Mouse (Mus musculus) kidney, embryonic 15.5 days (tissue): Measurements from ENCODE around the gene Il17rb. TPM values are rescaled to one million over a fixed set of nuclear protein-coding genes. Genes with fewer than 3 reads are reported as not detected.

Source experiments
- ATAC-seq: fragments of 200-750 bp; cut with Nextera tagmentation; replicated peaks from 2 replicates; pipeline ENCODE4 v1.8.0; 2017; ENCODE audit warnings: moderate TSS enrichment; ENCODE audit not compliant: low FRiP score
- H3K27ac ChIP-seq: fragments of 300-500 bp; sonication (generic); 2 replicates; pipeline ENCODE4 v1.5.1; 2015; ENCODE audit warnings: mild to moderate bottlenecking, inconsistent platforms
- H3K27me3 ChIP-seq: fragments of 300-500 bp; sonication (generic); 2 replicates; pipeline ENCODE4 v1.6.1; 2015; ENCODE audit warnings: inconsistent platforms
- H3K36me3 ChIP-seq: fragments of 300-500 bp; sonication (generic); 2 replicates; pipeline ENCODE4 v1.6.1; 2015; ENCODE audit warnings: inconsistent platforms
- H3K4me1 ChIP-seq: fragments of 300-500 bp; sonication (generic); 2 replicates; pipeline ENCODE4 v1.6.1; 2015; ENCODE audit warnings: inconsistent platforms
- H3K4me2 ChIP-seq: fragments of 300-500 bp; sonication (generic); 2 replicates; pipeline ENCODE4 v1.6.1; 2015; ENCODE audit warnings: moderate library complexity, mild to moderate bottlenecking, inconsistent platforms
- H3K4me3 ChIP-seq: fragments of 300-500 bp; sonication (generic); replicated peaks from 2 replicates; pipeline ENCODE4 v1.5.1; 2015; ENCODE audit warnings: mild to moderate bottlenecking, inconsistent platforms
- H3K9ac ChIP-seq: fragments of 300-500 bp; sonication (generic); 2 replicates; pipeline ENCODE4 v1.6.1; 2015; ENCODE audit warnings: mild to moderate bottlenecking, inconsistent platforms
- H3K9me3 ChIP-seq: fragments of 300-500 bp; sonication (generic); replicated peaks from 2 replicates; pipeline ENCODE4 v1.6.1; 2016; ENCODE audit warnings: inconsistent platforms
- WGBS: fragments of 180-500 bp; shearing (Covaris S2); methylation state at CpG from one replicate; pipeline ENCODE4 v1.1.7; 2015; ENCODE audit warnings: mixed read lengths; 5-methylcytosine and 5-hydroxymethylcytosine counted together
- polyA plus RNA-seq: library from polyadenylated mRNA; unstranded; fragments of >200 nt; fragmentation: Nextera tagmentation; extraction: Ambion mirVana; gene quantifications from 2 replicates; pipeline ENCODE4 v1.2.1, GENCODE M21; 2015

Il17rb gene
- polyA plus RNA-seq, 1 experiment from 2014 or later = 1.2 TPM

DNA sequence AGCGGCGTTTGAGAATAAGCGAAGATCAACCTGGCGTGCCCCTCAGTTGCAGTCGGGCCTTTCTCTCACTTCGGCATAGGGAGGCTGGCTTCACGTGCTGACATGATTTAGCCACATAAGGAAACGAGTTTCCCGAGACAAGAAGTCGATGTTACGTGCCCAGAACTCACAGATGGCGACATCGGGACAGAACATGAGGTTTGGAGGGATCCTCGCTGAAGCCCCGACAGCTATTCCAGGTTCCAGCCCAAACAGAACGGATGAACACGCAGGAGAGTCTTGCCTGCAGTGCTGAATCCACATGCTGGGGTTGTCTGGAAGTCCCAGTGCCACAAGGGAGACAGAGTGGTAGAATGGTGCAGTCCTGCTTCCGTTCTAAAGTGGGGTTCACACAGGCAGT lies 29.7 kb upstream of the Il17rb start:
- H3K9me3 ChIP-seq = no peaks in the 10 kb centered on the region
- no peak overlapping the region for H3K9ac ChIP-seq
- no peak overlapping the region for H3K4me3 ChIP-seq
- H3K36me3 ChIP-seq = no peaks in the 10 kb centered on the region
- no peak for ATAC-seq
- H3K4me1 ChIP-seq = no peaks in the 10 kb centered on the region
- H3K27me3 ChIP-seq = no peaks in the 10 kb centered on the region
- H3K27ac ChIP-seq = no peak overlapping the region
- no peak overlapping the region for H3K4me2 ChIP-seq
- WGBS = 83% methylated on average over 18 of the region's 18 CpGs

DNA sequence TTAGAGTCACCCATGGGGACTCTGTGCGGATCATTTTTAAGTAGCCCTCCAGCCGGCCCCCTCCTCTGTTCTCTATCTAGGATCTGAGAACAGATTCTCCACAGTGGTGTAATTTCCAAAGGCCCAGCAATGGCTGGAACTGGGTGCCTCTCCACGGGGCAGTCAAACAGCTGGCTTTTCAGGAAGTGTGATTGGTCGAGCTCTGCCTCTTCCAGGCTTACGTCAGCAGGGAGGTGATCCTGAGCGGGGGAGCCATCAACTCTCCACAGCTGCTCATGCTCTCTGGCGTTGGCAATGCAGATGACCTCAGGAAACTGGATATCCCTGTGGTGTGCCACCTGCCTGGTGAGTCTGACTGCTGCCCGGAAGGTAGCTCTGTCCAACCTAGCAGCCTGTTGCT lies 24.7 kb upstream of the Il17rb start:
- no peak overlapping the region for H3K9ac ChIP-seq
- H3K27me3 ChIP-seq = no peaks in the 10 kb centered on the region
- no peak for ATAC-seq
- H3K4me3 ChIP-seq = no peak overlapping the region
- WGBS = 49% methylated on average over 8 of the region's 8 CpGs
- no peak overlapping the region for H3K27ac ChIP-seq
- no peaks in the 10 kb centered on the region for H3K9me3 ChIP-seq
- H3K4me1 ChIP-seq = no peaks in the 10 kb centered on the region
- no peaks in the 10 kb centered on the region for H3K36me3 ChIP-seq
- H3K4me2 ChIP-seq = no peak overlapping the region

DNA sequence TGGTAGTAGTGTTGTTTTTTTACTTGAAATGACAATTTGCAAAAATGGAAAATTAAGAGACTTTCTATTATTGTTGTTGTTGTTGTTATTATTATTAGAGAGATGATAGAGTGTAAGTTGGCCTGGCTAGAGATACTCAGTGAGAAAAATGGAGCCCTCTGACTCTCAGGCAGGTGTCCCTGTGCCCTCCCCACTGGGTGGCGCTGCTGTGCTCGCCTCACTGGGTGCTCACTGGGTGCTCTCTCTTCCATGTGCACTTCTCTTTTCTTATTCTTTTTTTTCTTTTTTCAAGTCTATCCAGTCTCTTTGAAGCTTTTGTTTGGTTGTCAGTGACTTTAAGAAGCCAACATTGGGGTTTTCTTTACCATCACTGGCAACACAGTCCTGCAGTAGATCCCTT lies 18.7 kb upstream of the Il17rb start:
- no peaks in the 10 kb centered on the region for H3K4me1 ChIP-seq
- no peak overlapping the region for H3K4me2 ChIP-seq
- no peak overlapping the region for H3K9ac ChIP-seq
- H3K27me3 ChIP-seq = no peaks in the 10 kb centered on the region
- 45% methylated on average over 2 of the region's 2 CpGs for WGBS
- H3K4me3 ChIP-seq = no peak overlapping the region
- no peaks in the 10 kb centered on the region for H3K9me3 ChIP-seq
- no peak overlapping the region for H3K27ac ChIP-seq
- no peak for ATAC-seq
- H3K36me3 ChIP-seq = no peaks in the 10 kb centered on the region

DNA sequence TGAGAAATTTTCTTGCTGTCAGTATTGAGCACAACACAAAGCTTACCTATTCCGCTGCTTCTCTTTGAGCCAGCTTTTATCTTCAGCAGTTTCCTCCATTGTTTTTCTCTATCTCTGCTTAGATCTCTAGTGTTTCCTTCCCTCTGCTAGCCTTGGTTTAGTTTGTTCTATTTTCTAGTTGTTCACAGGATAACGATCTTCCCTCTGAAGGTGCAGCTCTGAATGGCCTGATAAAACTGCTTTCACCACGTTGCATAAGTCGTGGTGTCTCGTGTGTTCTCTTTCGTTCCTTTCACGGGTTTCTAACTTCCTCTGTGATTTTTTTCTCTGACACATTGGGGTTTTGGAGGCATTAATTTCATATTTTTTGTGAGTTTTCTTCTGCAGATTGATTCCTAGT lies 15.7 kb upstream of the Il17rb start:
- H3K4me3 ChIP-seq = no peak overlapping the region
- no peak for ATAC-seq
- H3K4me1 ChIP-seq = peaks cover 6% of the 10 kb centered on the region; the same call in 1 of the 2 replicates
- H3K4me2 ChIP-seq = no peak overlapping the region
- no peaks in the 10 kb centered on the region for H3K36me3 ChIP-seq
- no peaks in the 10 kb centered on the region for H3K9me3 ChIP-seq
- WGBS = 53% methylated on average over 7 of the region's 7 CpGs
- no peak overlapping the region for H3K27ac ChIP-seq
- H3K9ac ChIP-seq = no peak overlapping the region
- no peaks in the 10 kb centered on the region for H3K27me3 ChIP-seq

DNA sequence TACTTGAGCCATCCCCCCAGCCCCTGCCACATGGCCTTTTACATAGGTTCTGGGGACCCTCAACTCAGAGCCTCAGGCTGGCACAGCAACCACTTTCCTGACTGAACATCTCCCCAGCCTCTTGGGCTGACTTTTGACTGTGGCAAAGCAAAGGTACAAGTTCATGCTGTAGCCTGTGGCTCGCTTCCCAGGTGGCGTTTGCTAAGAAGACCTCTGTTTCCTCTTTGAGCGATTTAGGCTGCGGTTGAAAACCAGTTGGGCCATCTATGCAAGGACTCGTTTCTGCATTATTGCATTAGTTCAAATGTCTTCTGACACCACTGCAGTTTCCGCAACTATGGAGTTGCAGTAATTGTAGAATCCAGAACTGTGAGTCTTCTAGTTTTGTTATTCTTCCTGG lies 13.8 kb upstream of the Il17rb start:
- H3K4me3 ChIP-seq = no peak overlapping the region
- no peak for ATAC-seq
- peaks cover 6% of the 10 kb centered on the region; the same call in 1 of the 2 replicates for H3K4me1 ChIP-seq
- no peak overlapping the region for H3K4me2 ChIP-seq
- no peak overlapping the region for H3K9ac ChIP-seq
- no peaks in the 10 kb centered on the region for H3K9me3 ChIP-seq
- H3K27me3 ChIP-seq = no peaks in the 10 kb centered on the region
- 92% methylated on average over 6 of the region's 6 CpGs for WGBS
- no peak overlapping the region for H3K27ac ChIP-seq
- no peaks in the 10 kb centered on the region for H3K36me3 ChIP-seq

DNA sequence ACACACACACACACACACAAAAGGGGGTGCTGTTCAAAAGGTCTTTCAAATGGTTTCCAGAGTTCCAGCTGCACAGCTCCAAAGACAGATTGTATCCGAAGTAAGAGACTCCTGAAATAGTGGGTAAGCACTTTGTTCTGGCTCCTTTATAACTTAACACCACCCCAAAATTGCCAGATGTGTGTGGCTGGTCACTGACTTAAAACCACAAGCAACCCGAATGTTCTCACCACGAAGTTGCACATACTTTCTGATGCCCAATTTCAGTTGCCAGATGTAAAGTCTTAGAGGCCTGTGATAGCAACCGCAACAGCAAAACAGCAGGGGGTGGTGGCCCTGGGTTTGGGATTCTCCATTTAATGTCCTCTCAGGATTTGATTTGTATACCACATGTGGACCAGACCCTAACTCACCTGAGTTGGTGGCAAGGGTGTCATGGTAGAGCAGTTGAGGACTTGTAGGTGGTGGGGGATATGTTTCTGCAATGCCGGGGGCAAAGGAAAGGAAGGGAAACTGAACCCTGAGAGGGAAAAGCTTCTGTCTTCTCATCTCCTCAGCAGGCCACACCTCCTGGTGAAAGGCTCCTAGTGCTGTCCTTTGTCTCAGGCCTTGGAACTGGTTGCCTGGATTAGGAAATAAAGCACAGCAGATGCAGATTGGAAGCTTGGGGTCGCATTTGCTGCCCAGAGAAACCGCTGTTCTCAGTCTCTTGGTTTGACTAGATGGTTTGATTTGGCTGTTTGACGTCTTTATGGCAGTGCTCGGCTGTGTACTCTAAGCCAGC lies 11.3 kb upstream of the Il17rb start:
- no peak overlapping the region for H3K27ac ChIP-seq
- no peak for ATAC-seq
- WGBS = 45% methylated on average over 9 of the region's 9 CpGs

DNA sequence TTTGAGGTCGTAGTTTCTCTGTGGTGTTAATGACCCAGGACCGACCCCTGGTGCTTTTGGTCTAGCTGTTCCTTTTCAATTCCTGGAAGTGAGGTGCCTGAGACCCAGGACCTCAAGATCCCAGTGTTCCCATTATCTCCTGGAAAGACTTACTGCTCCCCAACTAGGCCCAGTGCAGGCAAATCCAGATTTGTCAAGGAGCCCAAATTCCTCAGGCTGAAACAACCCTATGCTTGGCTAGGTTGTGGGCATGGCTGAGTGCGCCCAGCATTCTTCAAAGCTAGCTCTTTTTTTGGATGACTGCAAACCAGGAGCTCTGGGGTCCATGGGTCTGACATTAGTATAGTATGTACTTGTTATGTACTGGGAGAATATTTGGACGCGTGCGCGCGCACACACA lies 10.7 kb upstream of the Il17rb start:
- no peak for ATAC-seq
- Histone ChIP-seq H3K27me3 (no peaks in the 10 kb centered on the region), H3K4me1 (peaks cover 6% of the 10 kb centered on the region; the same call in 1 of the 2 replicates), H3K27ac (no peak overlapping the region), H3K4me3 (no peak overlapping the region), H3K9me3 (no peaks in the 10 kb centered on the region), H3K4me2 (no peak overlapping the region), H3K36me3 (no peaks in the 10 kb centered on the region), H3K9ac (no peak overlapping the region)
- WGBS = 87% methylated on average over 8 of the region's 8 CpGs

More for the DNA sequence above, 11.3 kb upstream of the Il17rb start:
- Histone ChIP-seq H3K4me1 (peaks cover 6% of the 10 kb centered on the region; the same call in 1 of the 2 replicates), H3K27me3 (no peaks in the 10 kb centered on the region), H3K9me3 (no peaks in the 10 kb centered on the region), H3K4me3 (no peak overlapping the region), H3K4me2 (no peak overlapping the region), H3K9ac (no peak overlapping the region), H3K36me3 (no peaks in the 10 kb centered on the region)

DNA sequence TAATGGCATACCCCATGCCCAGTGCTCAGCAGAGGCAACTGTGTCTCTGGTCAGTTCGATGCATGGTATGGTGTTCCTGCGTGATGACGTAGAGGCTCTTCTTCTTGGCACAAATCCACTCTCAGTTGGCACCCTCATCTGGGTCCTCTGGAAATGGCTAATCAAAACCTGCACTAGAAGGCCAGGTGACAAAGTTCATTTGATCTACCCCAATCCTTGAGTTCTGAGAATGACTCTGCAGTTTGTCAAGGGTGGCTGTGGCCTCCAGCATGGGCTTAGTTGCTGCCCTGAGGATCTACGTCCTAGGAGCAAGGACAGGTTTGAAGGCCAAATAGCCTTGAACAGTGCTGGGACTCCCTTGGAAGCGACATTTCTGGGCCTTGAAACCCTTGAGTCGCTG lies 10.2 kb upstream of the Il17rb start:
- Histone ChIP-seq H3K9ac (no peak overlapping the region), H3K9me3 (no peaks in the 10 kb centered on the region), H3K4me3 (no peak overlapping the region), H3K4me1 (peaks cover 6% of the 10 kb centered on the region; the same call in 1 of the 2 replicates), H3K27me3 (no peaks in the 10 kb centered on the region), H3K36me3 (no peaks in the 10 kb centered on the region), H3K27ac (no peak overlapping the region), H3K4me2 (no peak overlapping the region)
- 94% methylated on average over 6 of the region's 6 CpGs for WGBS
- ATAC-seq = no peak

DNA sequence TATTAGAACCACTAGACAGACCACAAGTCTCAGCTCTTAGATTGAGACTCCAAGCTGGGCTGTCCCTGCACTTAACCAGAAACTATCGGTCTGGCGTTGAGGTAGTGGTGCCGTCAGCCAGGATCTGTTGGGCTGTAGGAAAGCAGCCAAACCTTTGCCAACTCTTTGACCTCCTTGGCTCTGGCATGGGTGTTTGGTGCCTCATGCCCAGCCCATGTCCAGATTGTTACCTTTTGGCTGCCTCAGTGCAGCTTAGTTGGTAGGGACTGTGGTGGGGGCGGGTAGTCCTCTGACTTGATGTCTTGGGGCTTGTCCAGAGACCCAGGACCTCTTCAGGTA lies 9.7 kb upstream of the Il17rb start:
- 89% methylated on average over 4 of the region's 4 CpGs for WGBS
- no peak for ATAC-seq

DNA sequence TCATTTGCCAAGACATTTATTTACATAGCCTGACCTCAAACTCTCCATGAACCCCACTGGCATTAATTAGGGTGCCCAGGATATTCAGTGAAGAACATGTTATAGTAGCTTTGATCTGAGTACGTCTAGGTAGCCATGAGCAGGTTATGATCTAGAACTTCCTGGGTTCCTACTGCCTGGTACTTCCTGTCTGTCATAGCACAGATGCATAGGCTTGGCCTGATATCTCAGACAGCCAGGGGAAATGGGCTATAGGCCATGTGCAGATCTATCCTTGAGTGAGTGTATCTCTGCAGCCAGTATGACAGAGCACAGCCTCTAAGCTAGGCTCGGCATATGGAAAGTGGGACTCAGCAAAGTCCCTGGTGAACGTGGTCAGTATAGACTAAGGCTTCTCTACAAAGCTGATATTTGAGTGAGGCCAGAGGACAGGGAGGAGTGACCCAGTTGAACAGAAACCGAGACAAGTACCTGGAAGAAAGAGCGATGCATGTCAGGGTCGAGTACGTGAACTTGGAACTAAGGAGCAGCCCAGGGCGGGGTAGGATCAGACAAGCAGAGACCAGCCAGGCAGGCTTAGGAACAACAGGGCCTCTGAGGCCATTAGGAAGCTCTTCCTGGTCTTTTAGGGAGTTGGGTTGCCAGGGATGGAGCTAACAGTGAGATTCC lies 9.2 kb upstream of the Il17rb start:
- H3K9ac ChIP-seq = no peak overlapping the region
- 85% methylated on average over 8 of the region's 8 CpGs for WGBS

More for the DNA sequence above, 9.7 kb upstream of the Il17rb start:
- no peak overlapping the region for H3K4me3 ChIP-seq
- H3K27me3 ChIP-seq = no peaks in the 10 kb centered on the region
- no peak overlapping the region for H3K27ac ChIP-seq
- H3K4me2 ChIP-seq = no peak overlapping the region
- no peak overlapping the region for H3K9ac ChIP-seq
- peaks cover 6% of the 10 kb centered on the region; the same call in 1 of the 2 replicates for H3K4me1 ChIP-seq
- H3K36me3 ChIP-seq = no peaks in the 10 kb centered on the region
- H3K9me3 ChIP-seq = no peaks in the 10 kb centered on the region

DNA sequence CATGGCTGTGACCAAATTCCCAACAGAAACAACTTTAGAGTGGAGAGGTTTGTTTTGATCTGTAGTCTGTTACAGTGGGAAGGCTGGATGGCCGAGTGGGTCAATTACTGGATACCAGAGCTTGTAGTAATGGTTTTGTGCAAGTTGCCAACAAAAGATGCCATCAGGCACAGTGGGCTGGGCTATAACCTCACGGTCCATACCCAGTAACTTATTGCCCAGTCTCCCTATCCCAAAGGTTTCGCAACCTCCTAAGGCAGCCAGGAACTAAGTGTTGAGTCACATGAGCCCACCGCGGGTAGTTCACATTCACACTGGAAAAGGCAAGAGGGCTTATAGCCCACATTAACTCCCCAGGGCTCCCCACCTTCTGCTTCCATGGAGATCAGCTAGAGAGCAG lies 8.0 kb upstream of the Il17rb start:
- H3K9ac ChIP-seq = no peak overlapping the region
- ATAC-seq = no peak
- H3K9me3 ChIP-seq = no peaks in the 10 kb centered on the region
- H3K36me3 ChIP-seq = no peaks in the 10 kb centered on the region
- no peak overlapping the region for H3K4me3 ChIP-seq
- H3K4me2 ChIP-seq = no peak overlapping the region
- H3K27me3 ChIP-seq = no peaks in the 10 kb centered on the region
- no peak overlapping the region for H3K27ac ChIP-seq
- peaks cover 9% of the 10 kb centered on the region; the same call in 1 of the 2 replicates for H3K4me1 ChIP-seq
- WGBS = 79% methylated on average over 5 of the region's 5 CpGs

More for the DNA sequence above, 9.2 kb upstream of the Il17rb start:
- H3K27ac ChIP-seq = no peak overlapping the region
- no peaks in the 10 kb centered on the region for H3K27me3 ChIP-seq
- peaks cover 6% of the 10 kb centered on the region; the same call in 1 of the 2 replicates for H3K4me1 ChIP-seq
- H3K4me3 ChIP-seq = no peak overlapping the region
- ATAC-seq = no peak
- H3K9me3 ChIP-seq = no peaks in the 10 kb centered on the region
- H3K4me2 ChIP-seq = no peak overlapping the region
- H3K36me3 ChIP-seq = no peaks in the 10 kb centered on the region

DNA sequence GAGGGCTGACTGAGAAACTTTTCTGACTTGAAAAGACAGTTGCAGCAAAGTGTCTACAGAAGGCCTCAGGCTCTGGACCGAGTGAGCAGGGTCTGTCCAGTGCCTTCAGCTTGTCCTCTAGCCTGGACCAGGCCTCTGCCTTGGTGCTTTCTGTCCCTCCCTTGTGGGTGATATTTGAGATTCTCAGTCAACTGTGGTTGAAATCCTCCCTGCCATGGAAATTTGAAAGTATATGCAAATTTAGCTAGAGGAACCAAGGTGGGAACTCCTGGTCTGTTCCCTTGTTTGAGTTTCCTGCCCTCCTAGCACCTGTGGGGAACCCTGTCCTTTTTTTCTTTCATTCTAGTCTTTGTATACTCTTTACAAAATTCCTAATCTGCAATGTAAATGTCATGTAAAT lies 6.3 kb upstream of the Il17rb start:
- H3K4me1 ChIP-seq = peaks cover 10% of the 10 kb centered on the region
- H3K4me2 ChIP-seq = no peak overlapping the region
- H3K4me3 ChIP-seq = no peak overlapping the region
- WGBS = 64% methylated on average over 1 of the region's 1 CpGs
- H3K36me3 ChIP-seq = no peaks in the 10 kb centered on the region
- no peak overlapping the region for H3K27ac ChIP-seq
- 0 out of 2 replicates have a peak, but pooled peaks cover 5% of the 10 kb centered on the region for H3K27me3 ChIP-seq
- H3K9me3 ChIP-seq = no peaks in the 10 kb centered on the region
- H3K9ac ChIP-seq = no peak overlapping the region
- no peak for ATAC-seq
